Mouse (Mus musculus): ENCODE results near the gene Pja2.
"Not testable (repeated sequence)": the region's sequence is repeated elsewhere in the genome, so short reads cannot be mapped to it uniquely, and the experiment has no call there.

The Pja2 gene

GRCm38 (mm10) chr17:64277649-64278212 is 54.0 kb downstream of the Pja2 start:
- no peak for DNase-seq

DNA sequence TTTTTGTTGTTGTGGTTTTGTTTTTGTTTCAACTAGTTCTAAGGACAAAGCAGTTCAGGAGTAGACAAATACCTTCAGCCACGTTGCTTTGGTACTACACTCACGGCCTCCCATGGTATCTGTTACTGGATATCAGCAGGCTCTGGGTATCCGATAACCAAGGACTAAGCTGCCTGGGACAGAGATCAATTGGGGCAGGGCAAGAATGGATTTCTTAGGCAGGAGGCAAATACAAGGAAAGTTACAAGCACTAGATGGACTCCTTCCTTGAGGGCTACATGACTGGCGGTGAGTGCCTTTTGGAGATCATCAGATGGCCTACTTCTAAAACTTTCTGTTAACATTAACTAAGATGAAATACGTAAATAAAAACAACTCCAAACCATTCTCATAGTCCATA is 55.0 kb downstream of the Pja2 start:
- no peak for DNase-seq

- no peak for DNase-seq
Observed at GRCm38 (mm10) chr17:64275188-64275587, 56.5 kb downstream of the Pja2 start.

DNA sequence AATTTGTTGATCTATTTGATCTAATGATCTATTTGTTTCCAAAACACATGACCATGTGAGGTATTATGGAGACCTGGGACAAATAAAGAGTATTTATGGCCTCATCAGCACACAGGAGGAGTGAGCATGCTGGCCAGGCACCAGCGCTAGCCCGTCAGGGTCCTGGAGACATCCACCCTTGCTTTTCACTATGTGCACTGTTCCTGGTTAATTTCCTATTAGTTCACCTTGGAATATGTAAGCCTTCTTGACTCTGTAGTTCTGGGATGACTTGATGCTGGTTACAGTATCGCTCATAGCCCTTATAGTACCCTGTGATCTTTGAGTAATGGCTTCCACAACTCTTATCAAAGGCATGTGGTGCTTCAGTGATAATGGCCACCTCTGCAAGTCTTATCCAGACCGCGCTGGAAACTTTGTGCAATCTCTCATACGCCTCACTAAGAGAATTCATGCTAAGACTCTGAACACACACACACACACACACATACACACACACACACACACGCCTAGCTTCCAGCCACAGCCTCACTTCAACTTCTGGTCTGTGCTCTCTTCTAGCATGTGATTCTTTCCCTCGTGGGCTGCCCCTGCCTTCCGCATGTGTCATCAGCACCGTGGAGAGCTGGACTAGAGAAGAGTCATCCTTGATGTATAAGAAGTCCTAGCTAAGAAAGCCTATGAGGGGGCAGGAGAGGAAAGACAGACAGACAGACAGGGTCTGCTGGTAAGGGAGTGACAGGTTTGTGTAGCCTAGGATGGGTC is 57.2 kb downstream of the Pja2 start:
- DNase-seq = no peak

GRCm38 (mm10) chr17:64260571-64260970 is 71.1 kb downstream of the Pja2 start:
- DNase-seq = no peak

- no peak for DNase-seq
Observed at GRCm38 (mm10) chr17:64248246-64248645, 83.5 kb downstream of the Pja2 start.

DNA sequence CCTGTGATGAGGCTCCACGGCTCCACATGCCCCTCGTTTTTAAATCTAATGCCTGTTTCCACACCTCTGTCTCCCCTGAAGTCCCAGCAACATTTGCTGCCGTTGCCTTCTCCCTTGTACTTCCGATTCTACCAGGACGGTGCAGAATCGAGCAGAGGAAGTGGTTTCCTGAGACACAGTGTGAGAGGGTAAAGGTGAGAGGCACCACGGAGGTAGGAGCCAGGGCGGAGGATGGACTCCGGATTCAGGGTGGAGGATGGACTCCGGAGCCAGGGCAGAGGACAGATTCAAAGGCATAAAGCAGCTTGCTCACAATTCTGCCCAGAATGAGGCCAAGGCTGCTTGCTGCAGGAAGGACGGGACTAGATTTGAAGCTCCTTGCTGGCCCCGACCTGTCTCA is 88.8 kb downstream of the Pja2 start:
- no peak for DNase-seq

DNA sequence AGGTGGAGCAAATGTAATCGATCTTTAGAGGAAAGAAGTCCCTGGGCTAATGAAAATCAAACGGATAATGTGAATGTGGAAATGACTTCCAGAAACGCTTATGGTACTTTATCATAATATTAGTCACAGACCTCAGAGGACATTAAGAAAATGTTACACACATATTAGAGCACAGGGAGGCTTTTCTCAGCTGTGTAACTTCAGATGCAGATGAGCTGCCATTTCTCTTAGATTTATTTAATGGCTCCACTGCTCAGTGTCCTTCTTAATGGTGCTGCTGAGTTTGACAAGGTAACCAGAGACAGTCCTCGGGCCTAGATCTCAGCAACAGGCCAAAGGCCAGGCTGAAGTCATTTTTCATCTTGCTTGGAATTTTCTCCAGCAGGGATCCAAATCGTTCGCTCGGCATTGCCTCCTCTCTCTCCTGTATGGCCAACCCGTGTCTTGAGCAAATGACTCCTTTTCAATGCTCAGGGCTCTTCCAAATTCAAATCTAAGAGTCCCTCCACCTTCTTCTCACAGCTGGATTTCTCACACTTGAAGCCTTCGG is 89.3 kb downstream of the Pja2 start:
- no peak for DNase-seq

DNA sequence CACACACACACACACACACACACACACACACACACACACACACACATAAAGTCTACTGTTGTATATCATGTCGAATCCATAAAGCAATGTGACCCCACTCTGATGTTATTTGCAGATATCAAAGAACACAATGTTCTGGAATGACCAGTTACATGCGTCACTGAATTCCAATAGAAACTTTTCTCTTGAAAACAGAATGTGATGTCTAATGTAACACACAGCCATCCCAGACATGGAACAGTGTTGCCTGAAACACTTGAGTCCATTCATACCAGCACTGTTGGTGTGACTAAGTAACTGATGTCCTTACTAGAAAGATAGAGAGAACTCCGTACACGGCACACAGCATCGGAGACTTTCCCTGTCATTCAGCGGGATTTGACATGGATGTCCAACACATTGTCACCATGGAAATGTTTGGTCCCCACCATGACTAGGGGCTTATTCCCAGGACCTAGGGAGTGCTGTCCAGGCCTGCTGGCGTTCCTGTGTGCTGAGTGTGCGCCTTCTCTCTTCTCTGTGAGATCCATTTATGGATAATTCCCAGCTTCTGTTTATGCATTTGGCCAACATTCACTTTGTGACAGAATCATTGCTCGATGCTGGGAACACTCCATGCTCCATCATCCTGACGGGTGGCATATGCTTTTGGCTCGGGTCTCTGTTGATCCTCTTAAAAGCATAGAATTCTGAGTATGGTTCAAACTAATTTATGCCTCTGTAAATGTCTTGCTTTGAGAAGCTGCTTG is 90.0 kb downstream of the Pja2 start:
- DNase-seq = no peak

DNA sequence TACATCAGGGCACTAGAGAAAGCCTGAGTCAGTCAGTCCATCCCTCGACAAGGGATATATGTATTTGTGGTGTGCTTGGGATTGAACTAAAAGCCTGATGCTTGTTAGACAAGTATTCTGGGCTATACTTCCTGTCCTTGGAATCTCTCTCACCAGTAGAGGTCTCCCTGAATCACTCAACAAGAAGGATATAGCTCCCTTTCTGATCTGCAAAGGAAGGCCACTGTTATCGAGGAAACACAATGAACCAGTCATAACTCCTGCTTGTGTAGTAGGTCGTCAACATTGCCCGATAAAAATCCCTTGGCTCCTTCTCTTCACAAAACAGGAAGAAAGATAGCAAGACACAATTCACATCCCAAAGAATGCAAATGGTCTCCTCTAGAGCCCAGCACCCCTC is 99.6 kb downstream of the Pja2 start:
- DNase-seq = no peak

- not testable (repeated sequence) for DNase-seq
Observed at GRCm38 (mm10) chr17:64231637-64232036, 100.1 kb downstream of the Pja2 start.

- DNase-seq = no peak
Observed at GRCm38 (mm10) chr17:64231172-64231571, 100.5 kb downstream of the Pja2 start.

Measured in cerebellum, adult 9-10 months (tissue).